Mouse (Mus musculus): ENCODE measurements at regions not wholly inside any gene's neighbourhood (a gene's known extent, or its start where the extent isn't known, plus 50 kb on each side); places are given as distances from the start of the nearest gene placed in this dataset.

DNA sequence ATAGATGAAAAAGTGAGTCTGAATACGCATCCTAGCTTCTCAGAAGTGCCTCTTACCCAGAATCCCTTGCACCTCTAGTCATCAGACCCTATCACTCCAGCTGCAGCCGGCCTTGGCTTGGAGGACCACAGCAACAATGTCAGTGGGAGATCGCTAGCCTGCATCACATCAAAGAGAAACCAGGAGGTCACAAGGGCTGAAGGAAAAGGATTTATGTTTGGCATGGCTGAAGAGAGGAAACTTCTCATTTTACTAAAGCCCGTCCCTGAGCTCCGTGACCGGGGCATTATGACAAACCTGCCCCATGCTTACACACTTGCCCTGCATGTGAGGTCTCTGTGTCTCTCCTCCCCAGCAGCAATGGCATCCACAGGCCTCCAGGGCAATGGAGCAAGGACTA is 63.8 kb upstream of the Irf2bp2 start:
- no peak for DNase-seq

GRCm38 (mm10) chr8:126656554-126657260 is 62.9 kb upstream of the Irf2bp2 start:
- DNase-seq: no peak

DNA sequence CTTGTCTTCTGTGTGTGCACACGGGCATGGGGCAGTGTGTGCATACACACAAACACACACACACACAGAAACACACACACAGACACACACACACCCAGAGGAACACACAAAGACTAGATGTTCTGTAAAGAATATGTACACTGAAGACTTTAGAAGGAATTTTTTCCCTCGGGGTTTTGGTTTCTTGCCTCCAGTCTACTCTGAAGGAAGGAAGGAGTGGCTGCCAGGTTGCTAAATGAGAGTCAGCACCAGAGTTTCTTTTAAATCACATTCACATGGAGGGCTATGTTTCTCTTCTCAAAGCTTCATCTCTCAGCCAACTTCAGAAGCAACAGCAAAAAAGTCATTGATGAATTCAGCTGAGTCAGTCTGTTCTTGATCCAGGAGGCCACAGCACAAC is 61.8 kb upstream of the Irf2bp2 start:
- DNase-seq: no peak

DNA sequence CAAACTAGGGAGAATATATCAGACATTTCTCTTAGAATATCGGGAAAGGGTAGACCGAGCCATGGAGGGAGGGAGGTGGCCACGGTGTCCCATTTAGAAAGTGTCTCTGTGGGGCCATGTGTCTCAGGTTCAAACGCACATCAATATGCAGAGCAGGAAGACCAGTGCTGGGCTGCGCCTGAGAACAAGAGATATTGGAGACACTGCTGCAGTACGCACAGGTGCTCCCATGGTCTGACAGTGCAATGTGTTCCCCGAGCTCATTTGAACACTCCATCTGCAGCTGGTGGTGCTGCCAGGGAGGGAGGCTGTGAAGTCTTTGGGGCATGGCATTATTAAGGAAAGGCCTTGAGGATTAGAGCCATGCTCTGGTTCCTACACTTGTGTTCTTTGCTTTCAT is 60.6 kb upstream of the Irf2bp2 start:
- DNase-seq: no peak

DNA sequence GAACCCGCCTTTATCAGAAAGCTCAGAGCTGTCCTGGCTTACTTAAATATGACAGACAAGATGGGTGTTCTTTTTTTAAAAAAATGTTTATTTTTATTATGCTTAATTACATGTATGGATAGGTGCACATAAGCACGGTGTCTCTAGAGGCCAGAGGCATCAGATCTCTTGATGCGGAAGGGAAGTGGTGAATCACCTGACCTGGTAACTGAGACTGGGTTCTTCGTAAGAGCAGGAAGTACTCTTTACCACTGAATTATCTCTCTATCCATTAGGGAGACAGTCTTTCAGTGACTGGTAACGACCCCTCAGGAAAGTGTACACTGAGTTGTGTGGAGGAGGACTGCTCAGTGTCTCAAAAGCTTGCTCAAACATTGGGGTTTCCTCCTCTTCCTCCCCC is 58.4 kb upstream of the Irf2bp2 start:
- no peak for DNase-seq

GRCm38 (mm10) chr8:126650945-126651344 is 57.2 kb upstream of the Irf2bp2 start:
- DNase-seq: no peak

DNA sequence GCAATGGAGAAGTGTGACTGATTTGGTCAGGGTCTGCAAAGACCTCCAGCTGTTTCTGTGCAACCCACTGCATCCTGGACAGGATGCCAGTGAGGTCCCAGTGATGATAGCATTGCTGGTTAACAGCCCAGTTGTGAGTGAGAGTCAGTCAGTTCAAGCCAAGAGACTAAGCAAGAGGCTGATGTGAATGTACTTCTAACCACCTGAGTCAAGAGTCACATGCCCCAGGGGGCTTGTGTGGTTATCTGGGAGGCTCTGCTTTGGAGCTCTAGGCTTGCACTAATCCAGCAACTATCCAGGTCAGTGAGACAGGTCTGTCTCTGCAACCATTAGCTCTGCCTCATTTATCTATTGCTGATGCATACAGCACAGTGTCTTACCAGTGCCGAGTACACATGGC is 55.5 kb upstream of the Irf2bp2 start:
- DNase-seq: no peak

GRCm38 (mm10) chr8:126647350-126647749 is 53.6 kb upstream of the Irf2bp2 start:
- DNase-seq: no peak

DNA sequence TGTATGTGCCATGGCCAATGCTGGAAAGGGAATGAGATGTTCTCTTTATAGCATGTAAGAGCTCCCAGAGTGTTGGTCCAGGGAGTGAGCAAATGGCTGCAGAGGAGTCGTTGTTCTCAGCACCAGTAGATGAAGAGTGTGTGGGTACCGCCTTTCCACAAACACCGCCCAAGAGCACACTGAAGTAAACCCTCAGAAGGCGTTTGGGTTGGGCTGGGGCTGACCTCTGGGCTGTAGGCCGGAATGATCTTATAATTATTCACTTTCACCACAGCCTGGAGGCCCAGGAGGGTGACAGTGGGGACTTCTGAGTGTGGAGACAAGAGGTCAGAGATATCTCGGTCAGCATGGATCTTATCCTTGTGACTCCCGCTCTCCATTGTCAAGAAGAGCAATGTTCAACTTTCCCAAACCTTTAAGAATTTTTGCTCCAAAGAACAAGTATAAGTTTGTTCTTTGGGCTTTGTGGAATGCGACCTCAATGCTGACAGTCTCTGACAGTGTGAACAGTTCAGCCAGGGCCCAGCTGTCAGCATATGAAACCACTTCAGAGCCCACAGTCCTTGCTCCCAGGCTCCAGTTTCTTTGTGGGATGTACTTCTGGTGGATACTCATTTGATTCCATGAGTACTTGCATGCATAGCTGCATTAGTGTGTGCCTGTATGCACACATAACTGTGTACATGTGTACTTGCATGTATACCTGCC is 53.0 kb upstream of the Irf2bp2 start:
- no peak for DNase-seq

DNA sequence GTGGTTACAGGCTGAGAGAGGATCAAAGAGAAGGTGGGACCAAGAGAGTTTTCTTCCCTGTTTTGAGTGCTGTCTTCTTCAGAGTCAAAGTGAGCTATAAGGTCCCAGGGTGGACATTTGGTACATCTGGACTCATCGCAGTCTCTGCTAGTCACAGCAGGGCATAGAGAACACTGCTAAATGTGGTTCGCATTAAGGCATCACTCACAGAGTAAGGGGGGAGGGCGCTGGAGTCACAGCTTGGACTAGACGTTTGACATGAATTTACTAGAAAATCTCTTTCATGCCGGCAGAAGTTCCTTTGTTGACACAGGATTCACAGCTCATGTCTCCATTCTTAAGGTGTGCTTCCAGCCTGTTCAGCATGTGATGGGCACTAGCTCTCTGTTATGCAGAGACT is 50.4 kb upstream of the Irf2bp2 start:
- no peak for DNase-seq

Measured in layer of hippocampus, postnatal 36 days (tissue).